Mouse (Mus musculus): ENCODE data around the gene Ankrd13a. TPM values are rescaled to one million over a fixed set of nuclear protein-coding genes. Genes with fewer than 3 reads are reported as not detected.

The Ankrd13a gene
- total and polyA plus RNA-seq, 3 experiments = 73.8 to 123 (median 89.4) TPM

GRCm38 (mm10) chr5:114801049-114801448 lies 26.6 kb downstream of the Ankrd13a start:
- Histone ChIP-seq H3K4me3 (replicated peaks in 1 of 3; ENCODE audit: low read depth in 2 of 3, low read length in 2 of 3, poor library complexity in 1 of 3) (no peak overlapping the region), H3K27me3 (replicated peaks) (no peaks in the 10 kb centered on the region), H3K4me1 (ENCODE audit: control insufficient read depth in 1 of 2, insufficient read depth in 2 of 2) (peaks cover 0 to 2% of the 10 kb centered on the region in 2 experiments; a peak in 2 of 4 replicates), H3K9me3 (replicated peaks; ENCODE audit: low read length) (no peaks in the 10 kb centered on the region), H3K79me2 (replicated peaks; ENCODE audit: control insufficient read depth, extremely low read depth, insufficient read depth, poor library complexity, severe bottlenecking) (no peaks in the 10 kb centered on the region), H3K4me2 (ENCODE audit: insufficient read depth, low read depth, poor library complexity, severe bottlenecking) (no peak overlapping the region), H3K36me3 (replicated peaks in 1 of 2; ENCODE audit: control insufficient read depth in 1 of 2, insufficient read depth in 1 of 2, low read length in 1 of 2) (peaks cover 66 to 92% of the 10 kb centered on the region in 2 experiments), H3K27ac (ENCODE audit: insufficient read depth, low read depth) (no peak overlapping the region), H3K9ac (ENCODE audit: insufficient read depth, low read depth) (no peak overlapping the region)
- no peak for TF ChIP-seq TCF12 (IDR thresholded peaks at IDR 0.05; ENCODE audit: low read depth, low read length)
- peak; percentile 65 for DNase-seq (ENCODE audit: extremely low read depth)
- dilution Hi-C loops (cut with MboI; ENCODE audit: extremely low pct_ligation_motif_present, extremely low pct_unique_long_range_greater_than_20kb, low sequenced_read_pairs) (no loop called here), in situ Hi-C loops (cut with MboI; ENCODE audit: low pct_ligation_motif_present, low pct_unique_long_range_greater_than_20kb, low sequenced_read_pairs) (no loop called here)

GRCm38 (mm10) chr5:114801841-114802240 lies 27.4 kb downstream of the Ankrd13a start:
- in situ Hi-C loops (cut with MboI; ENCODE audit: low pct_ligation_motif_present, low pct_unique_long_range_greater_than_20kb, low sequenced_read_pairs) = no loop called here
- H3K27ac ChIP-seq (ENCODE audit: insufficient read depth, low read depth) = no peak overlapping the region
- H3K4me1 ChIP-seq (ENCODE audit: control insufficient read depth in 1 of 2, insufficient read depth in 2 of 2) = no peaks in the 10 kb centered on the region; a peak in 1 of 4 replicates

DNA sequence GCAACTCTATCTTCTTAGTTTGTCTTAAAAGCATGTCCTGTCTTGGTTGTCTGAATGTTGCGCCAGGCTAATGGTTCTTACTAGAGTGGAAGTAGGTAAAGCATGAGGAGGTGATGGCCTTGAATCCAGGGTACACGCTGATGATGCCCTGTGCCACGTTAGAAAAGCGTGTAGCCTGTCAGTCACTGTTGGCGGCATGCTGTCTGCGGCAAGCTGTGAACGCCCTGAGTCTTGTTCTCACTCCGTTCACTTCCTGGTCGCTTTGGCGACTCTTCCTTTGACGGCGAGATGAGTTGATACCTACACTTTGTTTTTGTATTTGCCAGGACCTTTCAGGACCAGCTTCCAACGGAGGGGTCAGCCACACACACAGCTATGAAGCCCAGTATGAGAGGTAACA lies 28.8 kb downstream of the Ankrd13a start:
- no peak overlapping the region for H3K9ac ChIP-seq (ENCODE audit: insufficient read depth, low read depth)
- H3K9me3 ChIP-seq (replicated peaks; ENCODE audit: low read length) = no peaks in the 10 kb centered on the region
- H3K4me3 ChIP-seq (replicated peaks in 1 of 3; ENCODE audit: low read depth in 2 of 3, low read length in 2 of 3, poor library complexity in 1 of 3) = no peak overlapping the region
- no peak for DNase-seq (ENCODE audit: extremely low read depth)
- no peak for TF ChIP-seq KAT2A (IDR thresholded peaks at IDR 0.05; ENCODE audit: insufficient replicate concordance, low read length)
- in situ Hi-C loops (cut with MboI; ENCODE audit: low pct_ligation_motif_present, low pct_unique_long_range_greater_than_20kb, low sequenced_read_pairs) = no loop called here
- no peaks in the 10 kb centered on the region; a peak in 1 of 4 replicates for H3K4me1 ChIP-seq (ENCODE audit: control insufficient read depth in 1 of 2, insufficient read depth in 2 of 2)
- dilution Hi-C loops (cut with MboI; ENCODE audit: extremely low pct_ligation_motif_present, extremely low pct_unique_long_range_greater_than_20kb, low sequenced_read_pairs) = no loop called here
- H3K4me2 ChIP-seq (ENCODE audit: insufficient read depth, low read depth, poor library complexity, severe bottlenecking) = no peak overlapping the region
- H3K36me3 ChIP-seq (replicated peaks in 1 of 2; ENCODE audit: control insufficient read depth in 1 of 2, insufficient read depth in 1 of 2, low read length in 1 of 2) = peaks cover 56 to 93% of the 10 kb centered on the region in 2 experiments
- no peak overlapping the region for H3K27ac ChIP-seq (ENCODE audit: insufficient read depth, low read depth)
- H3K27me3 ChIP-seq (replicated peaks) = no peaks in the 10 kb centered on the region
- H3K79me2 ChIP-seq (replicated peaks; ENCODE audit: control insufficient read depth, extremely low read depth, insufficient read depth, poor library complexity, severe bottlenecking) = no peaks in the 10 kb centered on the region

More at GRCm38 (mm10) chr5:114801841-114802240, 27.4 kb downstream of the Ankrd13a start:
- dilution Hi-C loops (cut with MboI; ENCODE audit: extremely low pct_ligation_motif_present, extremely low pct_unique_long_range_greater_than_20kb, low sequenced_read_pairs) = no loop called here
- H3K4me3 ChIP-seq (replicated peaks in 1 of 3; ENCODE audit: low read depth in 2 of 3, low read length in 2 of 3, poor library complexity in 1 of 3) = no peak overlapping the region
- peaks cover 65 to 93% of the 10 kb centered on the region in 2 experiments for H3K36me3 ChIP-seq (replicated peaks in 1 of 2; ENCODE audit: control insufficient read depth in 1 of 2, insufficient read depth in 1 of 2, low read length in 1 of 2)
- no peak for DNase-seq (ENCODE audit: extremely low read depth)
- no peak overlapping the region for H3K4me2 ChIP-seq (ENCODE audit: insufficient read depth, low read depth, poor library complexity, severe bottlenecking)
- TF ChIP-seq UBTF (IDR thresholded peaks at IDR 0.05; ENCODE audit: low read depth, low read length) = no peak
- no peak for TF ChIP-seq CHD2 (IDR thresholded peaks at IDR 0.05; ENCODE audit: low read length)
- no peak for TF ChIP-seq SIN3A (IDR thresholded peaks at IDR 0.05; ENCODE audit: low read length)
- TF ChIP-seq MAX (IDR thresholded peaks at IDR 0.05; ENCODE audit: low read length) = no peak
- TF ChIP-seq GABPA (IDR thresholded peaks at IDR 0.05; ENCODE audit: insufficient replicate concordance, low read depth, low read length) = no peak
- no peak for TF ChIP-seq IRF4 (IDR thresholded peaks at IDR 0.05; ENCODE audit: low read depth, low read length)
- no peak for TF ChIP-seq RAD21 (IDR thresholded peaks at IDR 0.05; ENCODE audit: low read depth, low read length)
- no peak for TF ChIP-seq MEF2A (IDR thresholded peaks at IDR 0.05; ENCODE audit: borderline replicate concordance, low read depth, low read length)
- TF ChIP-seq E2F4 (IDR thresholded peaks at IDR 0.05; ENCODE audit: insufficient replicate concordance, low read depth, low read length) = no peak
- TF ChIP-seq USF1 (IDR thresholded peaks at IDR 0.05; ENCODE audit: low read depth, low read length) = no peak
- no peak for TF ChIP-seq MAZ (IDR thresholded peaks at IDR 0.05; ENCODE audit: low read depth, low read length)
- no peak for TF ChIP-seq JUND (conservative IDR thresholded peaks at IDR 0.05; ENCODE audit: low read depth, low read length)
- TF ChIP-seq KAT2A (IDR thresholded peaks at IDR 0.05; ENCODE audit: insufficient replicate concordance, low read length) = no peak
- TF ChIP-seq MYC (IDR thresholded peaks at IDR 0.05; ENCODE audit: low read depth, low read length) = no peak
- no peak for TF ChIP-seq PAX5 (IDR thresholded peaks at IDR 0.05; ENCODE audit: low read length)
- no peak for TF ChIP-seq TCF12 (IDR thresholded peaks at IDR 0.05; ENCODE audit: low read depth, low read length)
- TF ChIP-seq NRF1 (IDR thresholded peaks at IDR 0.05; ENCODE audit: low read depth, low read length) = no peak
- TF ChIP-seq TBP (conservative IDR thresholded peaks at IDR 0.05; ENCODE audit: low read depth, low read length) = no peak
- TF ChIP-seq NELFE (IDR thresholded peaks at IDR 0.05; ENCODE audit: low read depth, low read length) = no peak
- H3K27me3 ChIP-seq (replicated peaks) = no peaks in the 10 kb centered on the region
- no peaks in the 10 kb centered on the region for H3K9me3 ChIP-seq (replicated peaks; ENCODE audit: low read length)
- no peaks in the 10 kb centered on the region for H3K79me2 ChIP-seq (replicated peaks; ENCODE audit: control insufficient read depth, extremely low read depth, insufficient read depth, poor library complexity, severe bottlenecking)
- H3K9ac ChIP-seq (ENCODE audit: insufficient read depth, low read depth) = no peak overlapping the region

All from CH12.LX (cell line).